Mouse (Mus musculus) heart, postnatal 0 days (tissue): ENCODE measurements at regions not wholly inside any gene's neighbourhood (a gene's known extent, or its start where the extent isn't known, plus 50 kb on each side); places are given as distances from the start of the nearest gene placed in this dataset.

Experiments
- ATAC-seq: fragments of 200-750 bp; cut with Nextera tagmentation; 2 replicates; pipeline ENCODE4 v1.8.0; 2017; ENCODE audit warnings: low read depth, moderate number of reproducible peaks, moderate library complexity; ENCODE audit not compliant: insufficient read depth
- DNase-seq: peaks from one replicate; pipeline ENCODE4 v3.0.0-alpha.2; 2016; ENCODE audit warnings: low spot score
- H3K27ac ChIP-seq: fragments of 300-500 bp; sonication (generic); 2 replicates; pipeline ENCODE4 v1.5.1; 2014; ENCODE audit warnings: low read depth, mild to moderate bottlenecking
- H3K27me3 ChIP-seq: fragments of 300-500 bp; sonication (generic); 2 replicates; pipeline ENCODE4 v1.6.1; 2014; ENCODE audit warnings: low read length, mixed read lengths; ENCODE audit not compliant: control insufficient read depth, insufficient read depth
- H3K36me3 ChIP-seq: fragments of 300-500 bp; sonication (generic); replicated peaks from 2 replicates; pipeline ENCODE4 v1.6.1; 2014; ENCODE audit warnings: low read length, mixed read lengths; ENCODE audit not compliant: control insufficient read depth, insufficient read depth
- H3K4me1 ChIP-seq: fragments of 300-500 bp; sonication (generic); 2 replicates; pipeline ENCODE4 v1.6.1; 2014; ENCODE audit warnings: antibody characterized with exemption; ENCODE audit not compliant: control insufficient read depth, insufficient read depth
- H3K4me2 ChIP-seq: fragments of 300-500 bp; sonication (generic); 2 replicates; pipeline ENCODE4 v1.6.1; 2014; ENCODE audit warnings: low read depth, mild to moderate bottlenecking, low read length, moderate library complexity
- H3K4me3 ChIP-seq: fragments of 300-500 bp; sonication (generic); 2 replicates; pipeline ENCODE4 v1.5.1; 2014; ENCODE audit warnings: low read depth, low read length
- H3K9ac ChIP-seq: fragments of 300-500 bp; sonication (generic); replicated peaks from 2 replicates; pipeline ENCODE4 v1.6.1; 2014; ENCODE audit warnings: low read depth, low read length, mixed read lengths
- H3K9me3 ChIP-seq: fragments of 300-500 bp; sonication (generic); replicated peaks from 2 replicates; pipeline ENCODE4 v1.6.1; 2016; ENCODE audit warnings: low read length; ENCODE audit not compliant: control insufficient read depth
- CTCF ChIP-seq: IDR thresholded peaks from 2 replicates; pipeline ENCODE4 v1.5.1; 2016; ENCODE audit warnings: antibody characterized with exemption, control low read depth, low read depth
- EP300 ChIP-seq: IDR thresholded peaks from 2 replicates; pipeline ENCODE4 v1.6.1; 2016; ENCODE audit warnings: antibody characterized with exemption, low read depth
- WGBS: fragments of 180-500 bp; shearing (Covaris S2); extraction: QIAGEN DNeasy Blood & Tissue Kit; methylation state at CpG from one replicate; pipeline ENCODE4 v1.1.7; 2014; 5-methylcytosine and 5-hydroxymethylcytosine counted together

DNA sequence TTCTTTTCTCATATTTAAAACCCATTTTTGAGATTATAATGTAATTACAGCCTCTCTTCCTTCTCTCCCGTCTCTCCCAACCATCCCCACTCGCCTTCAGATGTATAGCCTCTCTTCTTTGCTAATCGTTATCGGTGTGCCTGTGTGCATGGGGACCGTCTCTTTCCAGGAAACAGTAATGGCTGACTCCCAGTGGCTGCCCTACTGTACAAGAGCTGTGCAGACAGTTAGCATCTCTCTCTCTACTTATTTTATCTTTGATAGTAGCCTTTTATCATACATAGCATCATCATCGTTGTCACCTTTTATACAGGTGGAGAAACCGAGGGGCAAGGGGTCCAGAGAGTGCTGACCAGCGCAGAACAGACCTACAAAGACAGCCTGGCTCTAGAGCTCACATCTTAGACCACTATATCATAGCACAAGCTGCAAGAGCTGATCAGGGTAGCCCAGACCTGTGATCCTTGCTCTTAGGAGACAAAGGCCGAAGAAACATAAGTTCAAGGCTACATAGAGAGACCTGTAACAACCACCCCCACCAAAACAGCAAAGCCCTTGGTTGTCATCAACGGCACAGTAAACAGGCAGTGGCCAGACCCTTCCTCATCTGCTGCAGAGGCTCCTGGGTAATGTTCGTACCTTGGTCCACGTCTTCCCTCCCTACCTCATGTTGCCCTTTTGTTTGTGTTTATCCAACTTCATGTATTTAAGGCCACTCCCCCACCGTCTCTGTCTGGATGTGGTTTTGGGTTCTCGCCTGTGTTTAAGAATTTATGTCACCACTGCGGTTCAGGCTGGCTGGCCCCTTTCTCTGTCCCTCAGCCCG, 103.1 kb upstream of the Cpm start:
- Histone ChIP-seq H3K9ac (no peak overlapping the region), H3K27me3 (no peaks in the 10 kb centered on the region), H3K9me3 (no peaks in the 10 kb centered on the region), H3K4me2 (no peak overlapping the region), H3K4me1 (no peaks in the 10 kb centered on the region), H3K4me3 (no peak overlapping the region), H3K36me3 (no peaks in the 10 kb centered on the region), H3K27ac (no peak overlapping the region)
- no peak for ATAC-seq
- TF ChIP-seq CTCF (no peak), EP300 (no peak)
- DNase-seq, result no peak
- WGBS, result 77% methylated on average over 16 of the region's 16 CpGs

DNA sequence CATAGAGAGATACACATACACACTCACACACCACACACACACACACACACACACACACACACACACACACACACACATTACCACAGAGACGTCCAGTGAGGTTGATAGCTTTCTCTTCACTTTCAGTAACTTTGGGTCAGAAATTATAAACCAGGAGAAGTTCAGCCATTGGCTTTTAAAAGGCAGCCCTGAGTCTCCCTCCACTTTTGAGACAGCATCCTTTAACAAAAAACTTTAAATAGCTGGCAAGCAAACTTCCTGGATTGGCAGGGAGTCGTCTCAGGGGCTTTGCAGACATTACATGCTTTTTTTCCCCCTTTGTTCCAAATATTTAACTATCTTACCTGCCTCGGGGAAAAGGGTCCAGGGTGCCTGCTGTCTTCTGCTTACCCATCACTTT, 103.7 kb upstream of the Cpm start:
- no peaks in the 10 kb centered on the region for H3K4me1 ChIP-seq
- no peak overlapping the region for H3K27ac ChIP-seq
- no peak overlapping the region for H3K4me3 ChIP-seq
- no peaks in the 10 kb centered on the region for H3K27me3 ChIP-seq
- H3K36me3 ChIP-seq, result no peaks in the 10 kb centered on the region
- ATAC-seq, result no peak
- DNase-seq, result no peak
- no peak overlapping the region for H3K4me2 ChIP-seq
- H3K9me3 ChIP-seq, result no peaks in the 10 kb centered on the region
- H3K9ac ChIP-seq, result no peak overlapping the region
- 43% methylated on average over 3 of the region's 3 CpGs for WGBS
- TF ChIP-seq CTCF (no peak), EP300 (no peak)

- Histone ChIP-seq H3K4me2 (no peak overlapping the region), H3K4me1 (no peaks in the 10 kb centered on the region), H3K9me3 (no peaks in the 10 kb centered on the region), H3K27me3 (no peaks in the 10 kb centered on the region), H3K9ac (no peak overlapping the region), H3K36me3 (no peaks in the 10 kb centered on the region), H3K4me3 (no peak overlapping the region), H3K27ac (no peak overlapping the region)
- no peak for TF ChIP-seq CTCF
- DNase-seq, result no peak
- WGBS, result 76% methylated on average over 8 of the region's 8 CpGs
- ATAC-seq, result no peak
Measured at GRCm38 (mm10) chr10:117524926-117525565, 104.3 kb upstream of the Cpm start.

GRCm38 (mm10) chr10:117524101-117524500, 105.2 kb upstream of the Cpm start:
- Histone ChIP-seq H3K9me3 (no peaks in the 10 kb centered on the region), H3K27ac (no peak overlapping the region), H3K4me1 (no peaks in the 10 kb centered on the region), H3K36me3 (no peaks in the 10 kb centered on the region), H3K27me3 (no peaks in the 10 kb centered on the region), H3K9ac (no peak overlapping the region), H3K4me3 (no peak overlapping the region), H3K4me2 (no peak overlapping the region)
- no peak for ATAC-seq
- WGBS, result 80% methylated on average over 7 of the region's 7 CpGs
- TF ChIP-seq CTCF, result no peak
- no peak for TF ChIP-seq EP300
- no peak for DNase-seq

- Histone ChIP-seq H3K27ac (no peak overlapping the region), H3K4me3 (no peak overlapping the region), H3K4me1 (no peaks in the 10 kb centered on the region), H3K9ac (no peak overlapping the region), H3K4me2 (no peak overlapping the region), H3K36me3 (no peaks in the 10 kb centered on the region), H3K27me3 (no peaks in the 10 kb centered on the region), H3K9me3 (no peaks in the 10 kb centered on the region)
- TF ChIP-seq EP300 (no peak), CTCF (no peak)
- no peak for DNase-seq
- 77% methylated on average over 10 of the region's 10 CpGs for WGBS
- ATAC-seq, result no peak
Measured at GRCm38 (mm10) chr10:117522906-117523829, 106.1 kb upstream of the Cpm start.
